Mouse (Mus musculus) lung, embryonic 15.5 days (tissue): Measurements from ENCODE around the gene Fam129b. TPM values are rescaled to one million over a fixed set of nuclear protein-coding genes. Genes with fewer than 3 reads are reported as not detected.

Experiments
- ATAC-seq: fragments of 200-750 bp; cut with Nextera tagmentation; 2 replicates; pipeline ENCODE4 v1.8.0; 2017; ENCODE audit warnings: moderate number of reproducible peaks, borderline replicate concordance; ENCODE audit not compliant: low FRiP score, low TSS enrichment; ENCODE audit errors: extremely low read depth
- H3K27ac ChIP-seq: fragments of 300-500 bp; sonication (generic); 2 replicates; pipeline ENCODE4 v1.5.1; 2015; ENCODE audit warnings: moderate library complexity, mild to moderate bottlenecking, inconsistent platforms
- H3K27me3 ChIP-seq: fragments of 300-500 bp; sonication (generic); 2 replicates; pipeline ENCODE4 v1.6.1; 2015; ENCODE audit warnings: inconsistent platforms
- H3K36me3 ChIP-seq: fragments of 300-500 bp; sonication (generic); 2 replicates; pipeline ENCODE4 v1.6.1; 2015; ENCODE audit warnings: inconsistent platforms
- H3K4me1 ChIP-seq: fragments of 300-500 bp; sonication (generic); 2 replicates; pipeline ENCODE4 v1.6.1; 2015; ENCODE audit warnings: inconsistent platforms
- H3K4me2 ChIP-seq: fragments of 300-500 bp; sonication (generic); 2 replicates; pipeline ENCODE4 v1.6.1; 2015; ENCODE audit warnings: inconsistent platforms, mild to moderate bottlenecking, moderate library complexity
- H3K4me3 ChIP-seq: fragments of 300-500 bp; sonication (generic); 2 replicates; pipeline ENCODE4 v1.5.1; 2015; ENCODE audit warnings: mild to moderate bottlenecking, inconsistent platforms
- H3K9ac ChIP-seq: fragments of 300-500 bp; sonication (generic); 2 replicates; pipeline ENCODE4 v1.6.1; 2015; ENCODE audit warnings: inconsistent platforms
- H3K9me3 ChIP-seq: fragments of 300-500 bp; sonication (generic); 2 replicates; pipeline ENCODE4 v1.6.1; 2016; ENCODE audit warnings: inconsistent platforms
- WGBS: fragments of 180-500 bp; shearing (Covaris S2); methylation state at CpG from one replicate; pipeline ENCODE4 v1.1.7; 2015; 5-methylcytosine and 5-hydroxymethylcytosine counted together
- polyA plus RNA-seq: library from polyadenylated mRNA; unstranded; fragments of >200 nt; fragmentation: Nextera tagmentation; extraction: Ambion mirVana; gene quantifications from 2 replicates; pipeline ENCODE4 v1.2.1, GENCODE M21; 2015

Fam129b gene
- polyA plus RNA-seq, 1 experiment from 2014 or later: 117 TPM

- Histone ChIP-seq H3K4me2 (no peak overlapping the region), H3K9me3 (no peaks in the 10 kb centered on the region), H3K27ac (no peak overlapping the region), H3K4me1 (0 out of 2 replicates have a peak, but pooled peaks cover 6% of the 10 kb centered on the region), H3K36me3 (no peaks in the 10 kb centered on the region), H3K27me3 (no peaks in the 10 kb centered on the region), H3K9ac (no peak overlapping the region), H3K4me3 (no peak overlapping the region)
- ATAC-seq: no peak
- 79% methylated on average over 3 of the region's 3 CpGs for WGBS
These were observed 12.6 kb upstream of the Fam129b start for GRCm38 (mm10) chr2:32863317-32863716.

- H3K27ac ChIP-seq: no peak overlapping the region
- no peaks in the 10 kb centered on the region for H3K36me3 ChIP-seq
- H3K4me3 ChIP-seq: no peak overlapping the region
- H3K4me1 ChIP-seq: peaks cover 11% of the 10 kb centered on the region; the same call in 1 of the 2 replicates
- no peaks in the 10 kb centered on the region for H3K9me3 ChIP-seq
- no peak overlapping the region for H3K9ac ChIP-seq
- H3K4me2 ChIP-seq: no peak overlapping the region
- 65% methylated on average over 2 of the region's 2 CpGs for WGBS
- ATAC-seq: no peak
- no peaks in the 10 kb centered on the region for H3K27me3 ChIP-seq
These were observed 11.2 kb upstream of the Fam129b start for GRCm38 (mm10) chr2:32864755-32865154.

- ATAC-seq: no peak
- H3K36me3 ChIP-seq: no peaks in the 10 kb centered on the region
- no peak overlapping the region for H3K27ac ChIP-seq
- no peaks in the 10 kb centered on the region for H3K9me3 ChIP-seq
- peaks cover 27% of the 10 kb centered on the region for H3K4me1 ChIP-seq
- H3K27me3 ChIP-seq: no peaks in the 10 kb centered on the region
- WGBS: 65% methylated on average over 4 of the region's 4 CpGs
- H3K4me3 ChIP-seq: no peak overlapping the region
- H3K9ac ChIP-seq: no peak overlapping the region
- no peak overlapping the region for H3K4me2 ChIP-seq
These were observed 8.6 kb upstream of the Fam129b start for GRCm38 (mm10) chr2:32867354-32867753.

GRCm38 (mm10) chr2:32869721-32870274, 6.1 kb upstream of the Fam129b start:
- H3K4me2 ChIP-seq: peak overlapping the region; percentile 35; the same call in 1 of the 2 replicates
- H3K4me3 ChIP-seq: no peak overlapping the region
- H3K27me3 ChIP-seq: no peaks in the 10 kb centered on the region
- no peaks in the 10 kb centered on the region for H3K36me3 ChIP-seq
- no peak for ATAC-seq
- no peaks in the 10 kb centered on the region for H3K9me3 ChIP-seq
- peaks cover 41% of the 10 kb centered on the region for H3K4me1 ChIP-seq
- 33% methylated on average over 6 of the region's 6 CpGs for WGBS
- H3K27ac ChIP-seq: peak overlapping the region; percentile 94
- no peak overlapping the region for H3K9ac ChIP-seq

GRCm38 (mm10) chr2:32870275-32871100, 5.4 kb upstream of the Fam129b start:
- Histone ChIP-seq H3K4me2 (peak overlapping the region; percentile 35), H3K9ac (no peak overlapping the region), H3K27me3 (no peaks in the 10 kb centered on the region), H3K4me1 (peaks cover 46% of the 10 kb centered on the region), H3K4me3 (no peak overlapping the region), H3K9me3 (no peaks in the 10 kb centered on the region), H3K36me3 (no peaks in the 10 kb centered on the region), H3K27ac (peak overlapping the region; percentile 94)
- peak; percentile 37 for ATAC-seq
- WGBS: 26% methylated on average over 8 of the region's 8 CpGs

- no peak overlapping the region for H3K4me3 ChIP-seq
- WGBS: 60% methylated on average over 3 of the region's 3 CpGs
- H3K27me3 ChIP-seq: no peaks in the 10 kb centered on the region
- no peak for ATAC-seq
- peaks cover 59% of the 10 kb centered on the region for H3K4me1 ChIP-seq
- peak overlapping the region; percentile 75; the same call in 1 of the 2 replicates for H3K4me2 ChIP-seq
- no peak overlapping the region for H3K9ac ChIP-seq
- no peaks in the 10 kb centered on the region for H3K9me3 ChIP-seq
- H3K27ac ChIP-seq: peak overlapping the region; percentile 93
- H3K36me3 ChIP-seq: no peaks in the 10 kb centered on the region
These were observed 1.8 kb upstream of the Fam129b start for GRCm38 (mm10) chr2:32874070-32874469.

- peak overlapping the region; percentile 83 for H3K4me3 ChIP-seq
- no peaks in the 10 kb centered on the region for H3K9me3 ChIP-seq
- no peaks in the 10 kb centered on the region for H3K27me3 ChIP-seq
- no peaks in the 10 kb centered on the region for H3K36me3 ChIP-seq
- peaks cover 61% of the 10 kb centered on the region for H3K4me1 ChIP-seq
- peak overlapping the region; percentile 92 for H3K9ac ChIP-seq
- 6% methylated on average over 15 of the region's 15 CpGs for WGBS
- peak overlapping the region; percentile 93 for H3K27ac ChIP-seq
- H3K4me2 ChIP-seq: peak overlapping the region; percentile 75
- ATAC-seq: 0 out of 2 replicates have a peak, but pooled peaks have one; percentile 0
These were observed 801 bp upstream of the Fam129b start for GRCm38 (mm10) chr2:32874951-32875674.

- H3K9me3 ChIP-seq: no peaks in the 10 kb centered on the region
- H3K36me3 ChIP-seq: no peaks in the 10 kb centered on the region
- H3K4me1 ChIP-seq: peaks cover 68% of the 10 kb centered on the region
- no peaks in the 10 kb centered on the region for H3K27me3 ChIP-seq
- peak overlapping the region; percentile 93 for H3K27ac ChIP-seq
- peak overlapping the region; percentile 83 for H3K4me3 ChIP-seq
- peak overlapping the region; percentile 92 for H3K9ac ChIP-seq
- ATAC-seq: no peak
- under 1% methylated on average over 20 of the region's 20 CpGs for WGBS
- peak overlapping the region; percentile 75 for H3K4me2 ChIP-seq
These were observed 782 bp downstream of the Fam129b start for GRCm38 (mm10) chr2:32876490-32877302.

- H3K4me3 ChIP-seq: peak overlapping the region; percentile 83
- H3K4me2 ChIP-seq: peak overlapping the region; percentile 75
- H3K4me1 ChIP-seq: peaks cover 72% of the 10 kb centered on the region
- peak overlapping the region; percentile 93 for H3K27ac ChIP-seq
- no peaks in the 10 kb centered on the region for H3K9me3 ChIP-seq
- 10% methylated on average over 5 of the region's 5 CpGs for WGBS
- ATAC-seq: no peak
- H3K27me3 ChIP-seq: no peaks in the 10 kb centered on the region
- H3K36me3 ChIP-seq: no peaks in the 10 kb centered on the region
- H3K9ac ChIP-seq: peak overlapping the region; percentile 92
These were observed 1.4 kb downstream of the Fam129b start for GRCm38 (mm10) chr2:32877303-32877702.

GRCm38 (mm10) chr2:32877761-32878393, 2.0 kb downstream of the Fam129b start:
- H3K4me2 ChIP-seq: peak overlapping the region; percentile 75
- no peaks in the 10 kb centered on the region for H3K36me3 ChIP-seq
- 30% methylated on average over 6 of the region's 6 CpGs for WGBS
- no peaks in the 10 kb centered on the region for H3K27me3 ChIP-seq
- no peaks in the 10 kb centered on the region for H3K9me3 ChIP-seq
- H3K4me1 ChIP-seq: peaks cover 77% of the 10 kb centered on the region
- H3K27ac ChIP-seq: peak overlapping the region; percentile 93
- peak overlapping the region; percentile 92 for H3K9ac ChIP-seq
- peak overlapping the region; percentile 83 for H3K4me3 ChIP-seq
- ATAC-seq: peak; percentile 51

- Histone ChIP-seq H3K27me3 (no peaks in the 10 kb centered on the region), H3K9ac (peak overlapping the region; percentile 40), H3K4me3 (peak overlapping the region; percentile 83), H3K27ac (peak overlapping the region; percentile 93), H3K9me3 (no peaks in the 10 kb centered on the region), H3K4me1 (peaks cover 81% of the 10 kb centered on the region), H3K4me2 (peak overlapping the region; percentile 75), H3K36me3 (no peaks in the 10 kb centered on the region)
- ATAC-seq: no peak
- 49% methylated on average over 3 of the region's 3 CpGs for WGBS
These were observed 2.5 kb downstream of the Fam129b start for GRCm38 (mm10) chr2:32878396-32878795.
